Mouse (Mus musculus) c-Kit-positive CD71-negative TER-119-negative erythroid progenitor cells, embryonic 14.5 days (primary cell): ENCODE measurements around the gene Zfp366.

Source experiments
- DNase-seq: peaks from one replicate; pipeline ENCODE4 v3.0.0-alpha.2; 2013; ENCODE audit warnings: low read depth

Zfp366 gene

GRCm38 (mm10) chr13:99227456-99228250 lies 43.0 kb downstream of the Zfp366 start:
- no peak for DNase-seq

- no peak for DNase-seq
Observed at GRCm38 (mm10) chr13:99228821-99229570, 44.4 kb downstream of the Zfp366 start.

- DNase-seq: no peak
Observed at GRCm38 (mm10) chr13:99229641-99230494, 45.2 kb downstream of the Zfp366 start.

GRCm38 (mm10) chr13:99230495-99230868 lies 45.9 kb downstream of the Zfp366 start:
- DNase-seq: no peak

GRCm38 (mm10) chr13:99233333-99233732 lies 48.7 kb downstream of the Zfp366 start:
- DNase-seq: no peak

GRCm38 (mm10) chr13:99233956-99234355 lies 49.3 kb downstream of the Zfp366 start:
- no peak for DNase-seq

- DNase-seq: no peak
Observed at GRCm38 (mm10) chr13:99235428-99236210, 51.0 kb downstream of the Zfp366 start.

- DNase-seq: no peak
Observed at GRCm38 (mm10) chr13:99236222-99236621, 51.6 kb downstream of the Zfp366 start.

- DNase-seq: no peak
Observed at GRCm38 (mm10) chr13:99237122-99237521, 52.5 kb downstream of the Zfp366 start.

- DNase-seq: no peak
Observed at GRCm38 (mm10) chr13:99237841-99238216, 53.2 kb downstream of the Zfp366 start.

GRCm38 (mm10) chr13:99238217-99239160 lies 53.9 kb downstream of the Zfp366 start:
- DNase-seq: no peak

GRCm38 (mm10) chr13:99239161-99239530 lies 54.5 kb downstream of the Zfp366 start:
- no peak for DNase-seq

GRCm38 (mm10) chr13:99239741-99240140 lies 55.1 kb downstream of the Zfp366 start:
- no peak for DNase-seq

- DNase-seq: no peak
Observed at GRCm38 (mm10) chr13:99241984-99242383, 57.4 kb downstream of the Zfp366 start.

GRCm38 (mm10) chr13:99242895-99243294 lies 58.3 kb downstream of the Zfp366 start:
- DNase-seq: peak; percentile 22

GRCm38 (mm10) chr13:99243831-99244230 lies 59.2 kb downstream of the Zfp366 start:
- no peak for DNase-seq

- no peak for DNase-seq
Observed at GRCm38 (mm10) chr13:99244471-99244870, 59.8 kb downstream of the Zfp366 start.

GRCm38 (mm10) chr13:99244896-99245295 lies 60.3 kb downstream of the Zfp366 start:
- DNase-seq: no peak

GRCm38 (mm10) chr13:99245916-99246460 lies 61.4 kb downstream of the Zfp366 start:
- no peak for DNase-seq

GRCm38 (mm10) chr13:99250806-99251205 lies 66.2 kb downstream of the Zfp366 start:
- no peak for DNase-seq
